ENCODE assay signal across 9 mouse cellular contexts in genomic region chr19:21144659-21145283, GRCm38 (mm10).
DNase-seq lines count a peak whose midpoint lies in the region; ATAC-seq and TF ChIP-seq lines count a peak whose summit lies in the region.
"Had no signal": no experiment of that assay in that cellular context is flagged by ENCODE, and none has a peak within 500 bp of the region (broad histone marks: within the 10 kb centered on the region; RNA-seq: fewer than 3 reads in every experiment).

No protein-coding gene starts in this region.

- H3K79me2 ChIP-seq in CH12.LX (replicated peaks; ENCODE audit: control insufficient read depth, extremely low read depth, insufficient read depth, poor library complexity, severe bottlenecking): no peaks in the 10 kb centered on the region

- no peak overlapping the region for H3K4me3 ChIP-seq in CH12.LX (replicated peaks in 1 of 3; ENCODE audit: low read depth in 2 of 3, low read length in 2 of 3, poor library complexity in 1 of 3)
- no peak overlapping the region for H3K4me3 ChIP-seq in stomach, embryonic 16.5 days (replicated peaks; ENCODE audit: low read length)
- no peak overlapping the region for H3K4me3 ChIP-seq in left cerebral cortex, adult 2 months
- H3K4me3 ChIP-seq: limb, embryonic 15.5 days had no signal

- TF ChIP-seq CTCF in CH12.LX (conservative IDR thresholded peaks at IDR 0.05 in 1 of 2, IDR thresholded peaks at IDR 0.05 in 1 of 2; ENCODE audit: low read depth in 2 of 2, low read length in 2 of 2): no peak
- no peak for TF ChIP-seq CTCF in left cerebral cortex, adult 2 months (IDR thresholded peaks at IDR 0.05)

- ATAC-seq in megakaryocyte progenitor cell, adult 5-6 weeks (replicated peaks; ENCODE audit: poor library complexity): peak; percentile 99
- peak; percentile 86 for ATAC-seq in stomach, embryonic 16.5 days (ENCODE audit: insufficient read depth, low FRiP score)

- dilution Hi-C loops in CH12.LX (cut with MboI; ENCODE audit: extremely low pct_ligation_motif_present, extremely low pct_unique_long_range_greater_than_20kb, low sequenced_read_pairs): no loop called here

- intact Hi-C loops in left cerebral cortex, adult 2 months (cut with DNase I): no loop called here
- intact Hi-C loops in left cerebral cortex, postnatal 14 days (cut with DNase I): no loop called here

- peak overlapping the region; percentile 70 for H3K4me2 ChIP-seq in CH12.LX (ENCODE audit: insufficient read depth, low read depth, poor library complexity, severe bottlenecking)
- peak overlapping the region; percentile 31 for H3K4me2 ChIP-seq in stomach, embryonic 16.5 days (ENCODE audit: low read depth, low read length)
- H3K4me2 ChIP-seq: limb, embryonic 15.5 days had no signal

- 14% methylated on average over 13 of the region's 13 CpGs for WGBS in stomach, embryonic 16.5 days

- H3K27me3 ChIP-seq in CH12.LX (replicated peaks): no peaks in the 10 kb centered on the region
- no peaks in the 10 kb centered on the region for H3K27me3 ChIP-seq in stomach, embryonic 16.5 days (ENCODE audit: control insufficient read depth, insufficient read depth, low read length)
- H3K27me3 ChIP-seq: limb, embryonic 15.5 days had no signal

- H3K9me3 ChIP-seq in CH12.LX (replicated peaks; ENCODE audit: low read length): no peaks in the 10 kb centered on the region
- H3K9me3 ChIP-seq in stomach, embryonic 16.5 days (replicated peaks; ENCODE audit: control insufficient read depth, low read length): no peaks in the 10 kb centered on the region
- H3K9me3 ChIP-seq: limb, embryonic 15.5 days had no signal

- no peak for TF ChIP-seq EP300 in CH12.LX (IDR thresholded peaks at IDR 0.05; ENCODE audit: low read length)

- H3K9ac ChIP-seq in CH12.LX (ENCODE audit: insufficient read depth, low read depth): no peak overlapping the region; the same call in 1 of the 2 replicates
- H3K9ac ChIP-seq in stomach, embryonic 16.5 days (ENCODE audit: low read length): no peak overlapping the region
- H3K9ac ChIP-seq: limb, embryonic 15.5 days had no signal

- no peak overlapping the region for H3K27ac ChIP-seq in CH12.LX (ENCODE audit: insufficient read depth, low read depth)
- peak overlapping the region; percentile 28; the same call in 1 of the 2 replicates for H3K27ac ChIP-seq in stomach, embryonic 16.5 days (ENCODE audit: low read length)
- no peak overlapping the region for H3K27ac ChIP-seq in left cerebral cortex, adult 2 months
- H3K27ac ChIP-seq: limb, embryonic 15.5 days had no signal

- in situ Hi-C loops in CH12.LX (cut with MboI; ENCODE audit: low pct_ligation_motif_present, low pct_unique_long_range_greater_than_20kb, low sequenced_read_pairs): loop anchor here (25.0 kb wide), 1 partner anchor 118 kb away; the partner anchor contains the start of gene Zfand5

- DNase-seq in CH12.LX (ENCODE audit: extremely low read depth): peak; percentile 41
- peak; percentile 16 for DNase-seq in adrenal gland, postnatal 25 days
- DNase-seq in heart, adult 9 months (ENCODE audit: low spot score in 2 of 2): peak; percentile 40 to 54
- DNase-seq in kidney, postnatal 14 days: peak; percentile 56
- no peak for DNase-seq in left cerebral cortex, adult 2 months (ENCODE audit: extremely low spot score in 1 of 2, low spot score in 2 of 2)
- no peak for DNase-seq in left cerebral cortex, postnatal 14 days (ENCODE audit: low spot score in 2 of 2)

- no peak for TF ChIP-seq POLR2A in CH12.LX (IDR thresholded peaks at IDR 0.05; ENCODE audit: low read depth, low read length)

- peaks cover 5 to 12% of the 10 kb centered on the region in 2 experiments; a peak in 3 of 4 replicates for H3K4me1 ChIP-seq in CH12.LX (ENCODE audit: control insufficient read depth in 1 of 2, insufficient read depth in 2 of 2)
- H3K4me1 ChIP-seq in stomach, embryonic 16.5 days (ENCODE audit: control insufficient read depth, insufficient read depth, low read length): no peaks in the 10 kb centered on the region

- no peak for TF ChIP-seq RAD21 in CH12.LX (IDR thresholded peaks at IDR 0.05; ENCODE audit: low read depth, low read length)

- no peaks in the 10 kb centered on the region for H3K36me3 ChIP-seq in CH12.LX (replicated peaks in 1 of 2; ENCODE audit: control insufficient read depth in 1 of 2, insufficient read depth in 1 of 2, low read length in 1 of 2)
- H3K36me3 ChIP-seq in stomach, embryonic 16.5 days (ENCODE audit: control insufficient read depth, insufficient read depth, low read length): no peaks in the 10 kb centered on the region
- H3K36me3 ChIP-seq: limb, embryonic 15.5 days had no signal

TF ChIP-seq in CH12.LX, 34 proteins besides CTCF, POLR2A, EP300 and RAD21:
- TF ChIP-seq ZMIZ1 (IDR thresholded peaks at IDR 0.05; ENCODE audit: low read depth, low read length): no peak
- peak; percentile 83 for TF ChIP-seq ELF1 (IDR thresholded peaks at IDR 0.05; ENCODE audit: low read depth, low read length)
- no peak for TF ChIP-seq NELFE (IDR thresholded peaks at IDR 0.05; ENCODE audit: low read depth, low read length)
- TF ChIP-seq MAX (IDR thresholded peaks at IDR 0.05; ENCODE audit: low read length): no peak
- TF ChIP-seq USF1 (IDR thresholded peaks at IDR 0.05; ENCODE audit: low read depth, low read length): no peak
- TF ChIP-seq JUN (IDR thresholded peaks at IDR 0.05; ENCODE audit: insufficient read depth, low read depth, low read length): no peak
- TF ChIP-seq CHD2 (IDR thresholded peaks at IDR 0.05; ENCODE audit: low read length): no peak

Comparison
In these comparisons a context has a peak if more than half of its experiments do, and no peak if none do; other contexts are left out.
1. DNase-seq: peak in CH12.LX (single experiment), adrenal gland, postnatal 25 days (single experiment), heart, adult 9 months (2 of 2) and kidney, postnatal 14 days (single experiment); none in left cerebral cortex, adult 2 months (0 of 2) and left cerebral cortex, postnatal 14 days (0 of 2).